In the genomic region with DNA sequence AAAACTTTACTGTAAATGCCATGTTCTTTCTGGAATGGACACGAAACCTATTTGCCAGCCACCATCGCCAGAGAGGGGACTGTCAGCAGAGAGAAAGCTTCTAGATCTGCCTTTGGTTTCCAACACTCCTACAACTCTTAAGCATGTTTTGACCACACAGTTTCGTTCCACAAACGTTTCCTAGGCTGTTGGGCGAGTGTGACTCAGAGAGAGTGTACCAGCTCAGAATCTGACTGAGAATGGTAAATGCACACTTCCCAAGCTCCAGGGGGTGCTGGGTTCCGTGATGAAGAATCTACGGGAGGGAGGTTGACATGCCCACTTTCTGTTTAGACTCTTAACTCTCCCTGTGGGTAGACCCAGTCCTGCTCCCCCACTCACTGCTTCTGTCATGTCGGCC, we compare ENCODE assay signal across 31 mouse cellular contexts. TPM values are rescaled to one million over a fixed set of nuclear protein-coding genes. Genes with fewer than 3 reads are reported as not detected.
DNase-seq lines count a peak whose midpoint lies in the region; ATAC-seq lines count a peak whose summit lies in the region.
"Had no signal": no experiment of that assay in that cellular context is flagged by ENCODE, and none has a peak within 500 bp of the region (broad histone marks: within the 10 kb centered on the region; RNA-seq: fewer than 3 reads in every experiment).

No protein-coding gene starts in this region.

- peak; percentile 96 for ATAC-seq in frontal cortex, adult (ENCODE audit: low TSS enrichment)
- ATAC-seq in heart, embryonic 15.5 days (replicated peaks; ENCODE audit: insufficient number of reproducible peaks, insufficient read depth, low FRiP score, low read depth) = no peak
- ATAC-seq: forebrain, embryonic 15.5 days; liver, embryonic 12.5 days; liver, postnatal 0 days; midbrain, embryonic 16.5 days; Patski had no signal

- H3K4me3 ChIP-seq in heart, embryonic 15.5 days = peak overlapping the region; percentile 33
- H3K4me3 ChIP-seq: embryonic facial prominence, embryonic 12.5 days; forebrain, embryonic 10.5 days; forebrain, embryonic 15.5 days; heart, embryonic 10.5 days; hindbrain, embryonic 13.5 days; kidney, embryonic 15.5 days; liver, embryonic 12.5 days; myocyte; neural tube, embryonic 12.5 days; stomach, embryonic 15.5 days had no signal

- H3K27ac ChIP-seq in heart, embryonic 15.5 days = peak overlapping the region; percentile 61
- H3K27ac ChIP-seq: embryonic facial prominence, embryonic 12.5 days; forebrain, embryonic 10.5 days; forebrain, embryonic 15.5 days; heart, embryonic 10.5 days; hindbrain, embryonic 13.5 days; liver, embryonic 12.5 days; neural tube, embryonic 12.5 days; stomach, embryonic 15.5 days had no signal

- no peaks in the 10 kb centered on the region for H3K27me3 ChIP-seq in heart, embryonic 15.5 days
- H3K27me3 ChIP-seq: embryonic facial prominence, embryonic 12.5 days; forebrain, embryonic 15.5 days; hindbrain, embryonic 13.5 days; kidney, embryonic 15.5 days; liver, embryonic 12.5 days; neural tube, embryonic 12.5 days; Patski; stomach, embryonic 15.5 days had no signal

- H3K36me3 ChIP-seq in heart, embryonic 15.5 days = no peaks in the 10 kb centered on the region
- H3K36me3 ChIP-seq: embryonic facial prominence, embryonic 12.5 days; forebrain, embryonic 10.5 days; forebrain, embryonic 15.5 days; G1E; heart, embryonic 10.5 days; hindbrain, embryonic 13.5 days; kidney, embryonic 15.5 days; liver, embryonic 12.5 days; neural tube, embryonic 12.5 days; stomach, embryonic 15.5 days had no signal

- DNase-seq in frontal cortex, postnatal 10 days (ENCODE audit: low spot score in 2 of 2) = no peak
- DNase-seq in heart, adult 8-10 months (ENCODE audit: low spot score) = no peak
- DNase-seq in right cerebral cortex, adult 18-20 months = peak; percentile 63
- DNase-seq in right cerebral cortex, postnatal 10 days (ENCODE audit: low spot score in 2 of 2) = no peak
- no peak for DNase-seq in adrenal gland, postnatal 4 days (ENCODE audit: low spot score in 2 of 2)
- DNase-seq: adrenal gland, postnatal 10 days; cerebellum, adult 11-12 months; cerebellum, adult 9-11 months; embryo, embryonic 11 days; kidney, adult 11 months; kidney, postnatal 25 days; left cerebral cortex, postnatal 4 days; liver, postnatal 0 days; lung, postnatal 36 days; thymus, postnatal 14 days had no signal

- 66% methylated on average over 8 of the region's 8 CpGs for WGBS in heart, embryonic 15.5 days

- H3K9ac ChIP-seq in heart, embryonic 15.5 days = peak overlapping the region; percentile 50; the same call in 1 of the 2 replicates
- H3K9ac ChIP-seq: embryonic facial prominence, embryonic 12.5 days; forebrain, embryonic 15.5 days; hindbrain, embryonic 13.5 days; kidney, embryonic 15.5 days; liver, embryonic 12.5 days; liver, postnatal 0 days; neural tube, embryonic 12.5 days; stomach, embryonic 15.5 days had no signal

- peaks cover 29% of the 10 kb centered on the region for H3K4me1 ChIP-seq in heart, embryonic 15.5 days (replicated peaks)
- H3K4me1 ChIP-seq: embryonic facial prominence, embryonic 12.5 days; forebrain, embryonic 15.5 days; hindbrain, embryonic 13.5 days; liver, embryonic 12.5 days; neural tube, embryonic 12.5 days had no signal

- H3K4me2 ChIP-seq in heart, embryonic 15.5 days = peak overlapping the region; percentile 57
- H3K4me2 ChIP-seq: embryonic facial prominence, embryonic 12.5 days; forebrain, embryonic 15.5 days; hindbrain, embryonic 13.5 days; kidney, embryonic 15.5 days; liver, embryonic 12.5 days; midbrain, embryonic 11.5 days; neural tube, embryonic 12.5 days; stomach, embryonic 15.5 days had no signal

- H3K9me3 ChIP-seq in heart, embryonic 15.5 days (replicated peaks) = no peaks in the 10 kb centered on the region
- H3K9me3 ChIP-seq: embryonic facial prominence, embryonic 12.5 days; forebrain, embryonic 10.5 days; forebrain, embryonic 15.5 days; G1E; heart, embryonic 10.5 days; hindbrain, embryonic 13.5 days; kidney, embryonic 15.5 days; liver, embryonic 12.5 days; neural tube, embryonic 12.5 days; stomach, embryonic 15.5 days had no signal

RNA-seq across cellular contexts. Expression of a gene that starts 5.7 kb away (rescaled TPM):
- 298 and 363 TPM in 2 replicates for polyA plus RNA-seq in heart, embryonic 15.5 days (2015; fragmentation: Nextera tagmentation; extraction: Ambion mirVana)
- total RNA-seq in heart, adult 8-10 months (2022) = 1,000 to 10,000 TPM; 1,741 to 2,078 (median 1,948) TPM
- 10 to 100 TPM; 31.3 to 36.9 TPM for total RNA-seq in adrenal gland, postnatal 4 days (2021)
- polyA plus RNA-seq: G1E had no signal

Comparison
In these comparisons a context has a peak if more than half of its experiments do, and no peak if none do; other contexts are left out.
1. RNA of a gene that starts 5.7 kb away (total RNA-seq): 1,741 to 2,078 TPM in heart, adult 8-10 months; 31.3 to 36.9 TPM in adrenal gland, postnatal 4 days; every median in the first group is over 10 times any median in the second.